Mouse (Mus musculus): ENCODE results near the gene Ola1. TPM values are rescaled to one million over a fixed set of nuclear protein-coding genes. Genes with fewer than 3 reads are reported as not detected.

Ola1 gene
- polyA plus RNA-seq (2015; fragmentation: Nextera tagmentation; extraction: Ambion mirVana), result 59.8 and 65.5 TPM in 2 replicates

- 84% methylated on average over 5 of the region's 5 CpGs for WGBS
- Histone ChIP-seq H3K9ac (ENCODE audit: low read length) (no peak within 1 kb of the TSS), H3K27me3 (ENCODE audit: control insufficient read depth, insufficient read depth, low read length) (no peaks in the 10 kb centered on the region), H3K4me1 (ENCODE audit: control insufficient read depth, insufficient read depth, low read length) (no peaks in the 10 kb centered on the region), H3K9me3 (replicated peaks; ENCODE audit: control insufficient read depth, low read length) (no peaks in the 10 kb centered on the region), H3K4me2 (ENCODE audit: low read depth, low read length) (no peak within 1 kb of the TSS), H3K4me3 (ENCODE audit: low read length) (no peak within 1 kb of the TSS), H3K36me3 (ENCODE audit: control insufficient read depth, insufficient read depth) (no peaks in the 10 kb centered on the region), H3K27ac (ENCODE audit: low read length) (no peak within 1 kb of the TSS)
- ATAC-seq (replicated peaks; ENCODE audit: extremely low read depth, insufficient read depth, low FRiP score), result no peak
Measured at GRCm38 (mm10) chr2:73218913-73219312, at the start of gene Ola1. TSS of gene Ola1 (minus strand) at chr2:73218924.

- no peaks in the 10 kb centered on the region for H3K9me3 ChIP-seq (replicated peaks; ENCODE audit: control insufficient read depth, low read length)
- H3K4me2 ChIP-seq (ENCODE audit: low read depth, low read length), result no peak overlapping the region
- WGBS, result 5% methylated on average over 12 of the region's 12 CpGs
- no peak for ATAC-seq (replicated peaks; ENCODE audit: extremely low read depth, insufficient read depth, low FRiP score)
- no peak overlapping the region for H3K27ac ChIP-seq (ENCODE audit: low read length)
- H3K9ac ChIP-seq (ENCODE audit: low read length), result no peak overlapping the region
- H3K4me1 ChIP-seq (ENCODE audit: control insufficient read depth, insufficient read depth, low read length), result peaks cover 30% of the 10 kb centered on the region
- H3K36me3 ChIP-seq (ENCODE audit: control insufficient read depth, insufficient read depth), result no peaks in the 10 kb centered on the region
- H3K27me3 ChIP-seq (ENCODE audit: control insufficient read depth, insufficient read depth, low read length), result peaks cover 75% of the 10 kb centered on the region
- H3K4me3 ChIP-seq (ENCODE audit: low read length), result no peak overlapping the region
Measured at GRCm38 (mm10) chr2:73268281-73268680, 49.6 kb upstream of the Ola1 start.

DNA sequence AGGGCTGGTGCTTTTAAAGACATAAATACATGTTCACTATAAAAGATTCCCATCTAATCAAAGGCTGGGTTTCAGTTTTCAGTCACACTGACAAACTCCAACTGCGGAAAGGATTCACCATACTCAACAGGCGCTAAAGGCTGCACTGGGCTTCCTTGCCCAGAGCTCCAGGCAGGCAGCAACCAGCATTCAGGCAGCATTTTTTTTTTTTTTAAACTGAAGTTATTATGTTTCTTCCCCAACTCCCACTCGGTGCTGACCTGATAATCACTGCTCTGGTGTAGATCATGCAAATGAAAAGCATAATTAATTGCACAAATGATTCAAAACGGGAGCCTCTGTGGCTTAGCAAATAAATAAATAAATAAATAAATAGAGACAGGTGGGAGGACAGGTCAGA is 49.1 kb upstream of the Ola1 start:
- Histone ChIP-seq H3K4me1 (ENCODE audit: control insufficient read depth, insufficient read depth, low read length) (peaks cover 30% of the 10 kb centered on the region), H3K27ac (ENCODE audit: low read length) (no peak overlapping the region), H3K9me3 (replicated peaks; ENCODE audit: control insufficient read depth, low read length) (no peaks in the 10 kb centered on the region), H3K27me3 (ENCODE audit: control insufficient read depth, insufficient read depth, low read length) (peaks cover 78% of the 10 kb centered on the region), H3K36me3 (ENCODE audit: control insufficient read depth, insufficient read depth) (no peaks in the 10 kb centered on the region), H3K4me2 (ENCODE audit: low read depth, low read length) (no peak overlapping the region), H3K4me3 (ENCODE audit: low read length) (no peak overlapping the region), H3K9ac (ENCODE audit: low read length) (no peak overlapping the region)
- ATAC-seq (replicated peaks; ENCODE audit: extremely low read depth, insufficient read depth, low FRiP score), result no peak
- 8% methylated on average over 4 of the region's 4 CpGs for WGBS

GRCm38 (mm10) chr2:73267231-73267630 is 48.5 kb upstream of the Ola1 start:
- Histone ChIP-seq H3K9ac (ENCODE audit: low read length) (no peak overlapping the region), H3K4me3 (ENCODE audit: low read length) (no peak overlapping the region), H3K4me1 (ENCODE audit: control insufficient read depth, insufficient read depth, low read length) (peaks cover 29% of the 10 kb centered on the region), H3K36me3 (ENCODE audit: control insufficient read depth, insufficient read depth) (no peaks in the 10 kb centered on the region), H3K27me3 (ENCODE audit: control insufficient read depth, insufficient read depth, low read length) (peaks cover 82% of the 10 kb centered on the region), H3K4me2 (ENCODE audit: low read depth, low read length) (no peak overlapping the region), H3K9me3 (replicated peaks; ENCODE audit: control insufficient read depth, low read length) (no peaks in the 10 kb centered on the region), H3K27ac (ENCODE audit: low read length) (no peak overlapping the region)
- ATAC-seq (replicated peaks; ENCODE audit: extremely low read depth, insufficient read depth, low FRiP score), result no peak
- 26% methylated on average over 3 of the region's 3 CpGs for WGBS

DNA sequence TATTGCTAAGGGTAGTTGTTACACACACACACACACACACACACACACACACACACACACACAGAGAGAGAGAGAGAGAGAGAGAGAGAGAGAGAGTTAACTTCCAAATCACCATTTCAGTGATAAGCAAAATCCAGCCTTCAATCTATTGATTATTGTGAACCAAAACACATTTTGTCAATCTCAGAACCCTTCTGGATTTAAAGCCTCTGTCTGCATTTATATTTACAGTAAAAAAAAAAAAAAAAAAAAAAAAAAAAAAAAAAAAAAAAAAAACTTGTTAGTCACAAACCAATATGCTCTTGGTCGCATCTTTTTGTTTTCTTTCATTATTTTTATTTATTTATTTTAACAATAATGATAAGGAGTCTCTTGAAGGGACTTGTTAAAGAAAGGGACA is 47.9 kb upstream of the Ola1 start:
- Histone ChIP-seq H3K36me3 (ENCODE audit: control insufficient read depth, insufficient read depth) (no peaks in the 10 kb centered on the region), H3K4me2 (ENCODE audit: low read depth, low read length) (no peak overlapping the region), H3K9me3 (replicated peaks; ENCODE audit: control insufficient read depth, low read length) (0 out of 2 replicates have a peak, but pooled peaks cover 4% of the 10 kb centered on the region), H3K27ac (ENCODE audit: low read length) (no peak overlapping the region), H3K27me3 (ENCODE audit: control insufficient read depth, insufficient read depth, low read length) (peaks cover 83% of the 10 kb centered on the region), H3K4me1 (ENCODE audit: control insufficient read depth, insufficient read depth, low read length) (peaks cover 23% of the 10 kb centered on the region), H3K9ac (ENCODE audit: low read length) (no peak overlapping the region), H3K4me3 (ENCODE audit: low read length) (no peak overlapping the region)
- ATAC-seq (replicated peaks; ENCODE audit: extremely low read depth, insufficient read depth, low FRiP score), result no peak
- 34% methylated on average over 1 of the region's 1 CpGs for WGBS

- Histone ChIP-seq H3K27ac (ENCODE audit: low read length) (no peak overlapping the region), H3K27me3 (ENCODE audit: control insufficient read depth, insufficient read depth, low read length) (peaks cover 78% of the 10 kb centered on the region), H3K9ac (ENCODE audit: low read length) (no peak overlapping the region), H3K4me3 (ENCODE audit: low read length) (no peak overlapping the region), H3K4me2 (ENCODE audit: low read depth, low read length) (no peak overlapping the region), H3K9me3 (replicated peaks; ENCODE audit: control insufficient read depth, low read length) (peaks cover 6% of the 10 kb centered on the region), H3K4me1 (ENCODE audit: control insufficient read depth, insufficient read depth, low read length) (peaks cover 20% of the 10 kb centered on the region), H3K36me3 (ENCODE audit: control insufficient read depth, insufficient read depth) (no peaks in the 10 kb centered on the region)
- no peak for ATAC-seq (replicated peaks; ENCODE audit: extremely low read depth, insufficient read depth, low FRiP score)
- 19% methylated on average over 5 of the region's 5 CpGs for WGBS
Measured at GRCm38 (mm10) chr2:73266011-73266410, 47.3 kb upstream of the Ola1 start.

DNA sequence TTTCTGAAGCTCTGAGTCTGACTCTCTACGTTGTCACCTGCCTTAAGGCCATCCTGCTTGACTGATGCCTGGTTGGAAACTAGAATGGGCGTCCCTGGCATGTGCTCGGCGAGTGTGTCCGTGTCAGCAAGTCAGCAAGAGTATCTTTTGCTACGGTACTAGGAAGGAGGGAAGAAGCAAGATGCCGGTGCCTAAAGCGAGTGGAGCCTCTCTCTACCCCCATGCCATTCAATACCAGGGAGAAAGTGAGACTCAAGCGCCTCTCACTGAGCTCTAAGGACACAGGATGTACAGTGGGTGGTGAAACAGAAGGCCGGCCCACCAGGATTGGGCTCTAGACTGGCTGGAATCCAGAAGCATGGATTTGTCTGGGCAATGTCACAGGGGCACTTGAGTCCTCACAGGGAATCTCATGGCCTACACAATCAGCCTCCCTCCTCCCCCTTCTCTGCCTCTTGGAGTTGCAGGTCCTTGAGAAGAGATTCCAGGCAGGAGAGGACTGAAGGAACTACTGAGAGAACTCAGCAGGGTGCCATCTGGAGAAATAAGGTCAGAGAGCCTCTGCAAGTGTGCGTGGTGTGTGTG is 46.0 kb upstream of the Ola1 start:
- Histone ChIP-seq H3K4me1 (ENCODE audit: control insufficient read depth, insufficient read depth, low read length) (peaks cover 14% of the 10 kb centered on the region), H3K4me2 (ENCODE audit: low read depth, low read length) (peak overlapping the region; percentile 81), H3K27me3 (ENCODE audit: control insufficient read depth, insufficient read depth, low read length) (peaks cover 65% of the 10 kb centered on the region), H3K36me3 (ENCODE audit: control insufficient read depth, insufficient read depth) (no peaks in the 10 kb centered on the region), H3K9ac (ENCODE audit: low read length) (no peak overlapping the region), H3K4me3 (ENCODE audit: low read length) (peak overlapping the region; percentile 53), H3K27ac (ENCODE audit: low read length) (no peak overlapping the region), H3K9me3 (replicated peaks; ENCODE audit: control insufficient read depth, low read length) (peaks cover 7% of the 10 kb centered on the region)
- WGBS, result 7% methylated on average over 11 of the region's 11 CpGs
- ATAC-seq (replicated peaks; ENCODE audit: extremely low read depth, insufficient read depth, low FRiP score), result no peak

GRCm38 (mm10) chr2:73263794-73264610 is 45.3 kb upstream of the Ola1 start:
- ATAC-seq (replicated peaks; ENCODE audit: extremely low read depth, insufficient read depth, low FRiP score), result no peak
- peak overlapping the region; percentile 51; the same call in 1 of the 2 replicates for H3K9ac ChIP-seq (ENCODE audit: low read length)

DNA sequence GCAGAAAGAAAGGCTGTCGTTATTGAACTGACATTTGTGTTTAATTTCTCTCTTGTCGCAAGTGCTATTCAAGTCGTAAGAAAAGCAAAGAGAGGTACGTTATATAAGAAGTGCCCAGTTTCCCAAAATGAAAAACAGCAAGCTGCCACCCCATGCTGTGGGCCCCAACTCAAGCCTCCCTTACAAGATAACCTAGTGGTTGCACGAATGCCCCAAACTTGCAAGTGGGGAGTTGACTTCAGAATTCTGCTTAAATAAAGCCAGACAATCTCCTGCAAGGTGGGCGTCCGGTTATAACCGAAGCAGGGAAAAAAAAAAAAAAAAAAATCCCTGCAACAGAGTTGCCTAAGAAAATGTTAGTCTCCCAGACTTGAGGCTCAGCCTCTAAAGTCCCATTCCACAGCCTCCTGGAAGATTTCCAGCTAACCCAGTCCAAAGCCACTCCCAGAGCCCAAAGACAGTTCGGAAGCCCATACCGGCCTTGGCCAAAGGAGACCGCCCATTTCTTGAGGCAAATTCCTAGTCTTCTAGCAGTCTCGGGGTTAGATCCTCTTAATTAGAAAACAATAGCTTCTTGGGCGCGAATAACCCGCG is 44.5 kb upstream of the Ola1 start:
- Histone ChIP-seq H3K4me1 (ENCODE audit: control insufficient read depth, insufficient read depth, low read length) (peaks cover 14% of the 10 kb centered on the region), H3K27me3 (ENCODE audit: control insufficient read depth, insufficient read depth, low read length) (peaks cover 54% of the 10 kb centered on the region), H3K9me3 (replicated peaks; ENCODE audit: control insufficient read depth, low read length) (peaks cover 7% of the 10 kb centered on the region), H3K27ac (ENCODE audit: low read length) (no peak overlapping the region), H3K4me2 (ENCODE audit: low read depth, low read length) (peak overlapping the region; percentile 81), H3K4me3 (ENCODE audit: low read length) (peak overlapping the region; percentile 53), H3K36me3 (ENCODE audit: control insufficient read depth, insufficient read depth) (no peaks in the 10 kb centered on the region), H3K9ac (ENCODE audit: low read length) (no peak overlapping the region)
- WGBS, result 17% methylated on average over 16 of the region's 16 CpGs
- no peak for ATAC-seq (replicated peaks; ENCODE audit: extremely low read depth, insufficient read depth, low FRiP score)

More at GRCm38 (mm10) chr2:73263794-73264610, 45.3 kb upstream of the Ola1 start:
- H3K9me3 ChIP-seq (replicated peaks; ENCODE audit: control insufficient read depth, low read length), result peaks cover 7% of the 10 kb centered on the region
- H3K27me3 ChIP-seq (ENCODE audit: control insufficient read depth, insufficient read depth, low read length), result peaks cover 60% of the 10 kb centered on the region
- H3K4me3 ChIP-seq (ENCODE audit: low read length), result peak overlapping the region; percentile 53
- peaks cover 14% of the 10 kb centered on the region for H3K4me1 ChIP-seq (ENCODE audit: control insufficient read depth, insufficient read depth, low read length)
- no peak overlapping the region for H3K27ac ChIP-seq (ENCODE audit: low read length)
- peak overlapping the region; percentile 81 for H3K4me2 ChIP-seq (ENCODE audit: low read depth, low read length)
- H3K36me3 ChIP-seq (ENCODE audit: control insufficient read depth, insufficient read depth), result no peaks in the 10 kb centered on the region
- WGBS, result 1% methylated on average over 38 of the region's 38 CpGs

All from heart, embryonic 16.5 days (tissue).